Mouse (Mus musculus): ENCODE results near the gene Ntm.

Gene Ntm

DNA sequence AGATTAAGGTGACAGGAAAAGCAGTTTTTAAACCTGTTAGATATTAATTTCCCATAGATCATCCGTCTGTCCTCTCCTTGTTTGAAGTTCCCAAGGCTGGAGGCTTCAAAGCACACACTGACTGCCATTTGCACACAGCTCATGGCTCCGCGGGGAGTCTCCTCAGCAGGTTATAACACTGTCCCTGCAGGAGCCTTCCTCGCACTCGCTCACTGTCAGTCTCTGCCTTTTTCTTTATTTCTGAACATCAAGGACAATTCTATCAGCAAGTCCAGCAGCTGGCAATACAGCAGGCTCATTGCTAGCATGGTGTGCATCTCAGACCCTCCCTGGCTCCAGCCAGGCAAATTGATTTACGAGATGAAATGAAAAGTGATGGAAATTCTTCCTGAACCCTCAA is 485.7 kb downstream of the Ntm start:
- DNase-seq (ENCODE audit: low spot score): no peak

DNA sequence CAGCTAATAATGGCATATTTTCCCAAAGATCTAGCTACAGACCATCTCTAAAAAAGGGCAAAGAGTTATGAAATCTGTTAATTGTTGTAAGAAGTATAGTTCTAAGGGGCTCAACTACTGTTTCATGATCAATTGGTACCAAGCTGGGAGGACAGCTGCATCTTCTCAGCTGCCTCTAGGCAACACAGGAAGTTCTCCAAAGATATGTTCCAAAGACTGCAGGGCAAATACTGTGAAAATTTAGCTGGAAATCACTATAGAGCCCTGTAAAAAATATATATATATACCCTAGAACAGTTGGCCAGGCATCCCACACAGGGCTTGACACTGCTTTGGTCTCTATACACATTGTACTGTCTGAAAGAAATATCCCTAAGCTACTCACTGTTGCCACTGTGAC is 489.5 kb downstream of the Ntm start:
- no peak for DNase-seq (ENCODE audit: low spot score)

DNA sequence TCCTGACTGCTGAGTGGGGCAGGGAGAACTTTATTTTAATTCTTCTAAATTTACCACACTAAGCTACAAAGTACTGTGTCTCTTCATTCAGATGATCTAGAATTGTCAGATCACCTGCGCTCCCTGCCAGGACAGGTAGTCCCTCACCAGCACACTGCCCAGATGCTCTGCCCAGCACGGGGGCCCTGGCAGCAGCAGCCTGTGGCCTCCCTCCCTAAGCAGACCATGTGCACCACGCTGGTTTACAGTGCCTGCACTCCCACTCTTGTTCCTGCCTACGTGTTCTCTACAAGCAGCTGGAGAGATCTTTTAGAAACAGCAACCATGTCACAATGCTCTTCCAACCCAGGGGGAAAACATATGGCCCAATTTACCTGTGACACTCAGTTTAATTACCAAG is 490.7 kb downstream of the Ntm start:
- no peak for DNase-seq (ENCODE audit: low spot score)

DNA sequence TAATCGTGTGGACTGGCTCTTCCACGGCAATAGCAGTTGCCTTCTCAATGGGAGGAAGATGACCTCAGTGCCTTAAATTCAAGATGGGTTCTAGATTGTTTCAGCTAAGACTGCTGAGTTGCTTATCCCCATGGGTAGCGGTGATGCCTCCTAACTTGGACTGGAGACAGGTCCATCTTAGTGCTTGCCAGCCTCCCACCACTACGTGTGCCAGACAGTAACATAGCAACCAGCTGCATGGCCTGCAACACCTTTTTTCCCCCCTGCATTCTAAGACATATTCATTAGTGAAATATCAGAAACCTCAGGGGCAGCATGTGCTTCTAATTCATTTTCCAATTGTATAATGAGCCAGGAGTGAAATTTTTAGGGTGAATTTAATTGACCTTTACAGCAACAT is 498.2 kb downstream of the Ntm start:
- DNase-seq (ENCODE audit: low spot score): no peak

- DNase-seq (ENCODE audit: low spot score): no peak
Measured at GRCm38 (mm10) chr9:29462970-29463593, 499.9 kb downstream of the Ntm start.

- DNase-seq (ENCODE audit: low spot score): peak; percentile 22
Measured at GRCm38 (mm10) chr9:29457976-29458572, 504.9 kb downstream of the Ntm start.

GRCm38 (mm10) chr9:29456014-29456413 is 506.9 kb downstream of the Ntm start:
- no peak for DNase-seq (ENCODE audit: low spot score)

GRCm38 (mm10) chr9:29451232-29451631 is 511.7 kb downstream of the Ntm start:
- DNase-seq (ENCODE audit: low spot score): no peak

DNA sequence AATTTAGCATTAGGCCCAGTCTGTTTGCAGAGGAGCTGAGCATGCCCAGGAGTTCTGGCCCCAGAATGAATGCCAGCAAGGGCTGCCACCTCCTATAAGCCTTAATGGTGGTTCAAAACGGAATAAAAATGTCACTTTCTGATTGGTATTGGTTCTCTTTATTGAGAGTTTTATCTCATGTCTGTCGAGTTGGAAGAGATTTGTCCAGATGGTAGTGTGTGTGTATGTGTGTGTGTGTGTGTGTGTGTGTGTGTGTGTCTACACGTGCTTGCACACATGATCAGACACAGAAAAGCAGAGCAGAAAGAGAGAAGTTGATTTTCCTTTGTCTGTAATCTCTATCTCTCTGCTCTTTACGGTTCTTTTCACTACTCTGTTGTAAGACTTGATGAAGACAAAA is 518.9 kb downstream of the Ntm start:
- DNase-seq (ENCODE audit: low spot score): no peak

DNA sequence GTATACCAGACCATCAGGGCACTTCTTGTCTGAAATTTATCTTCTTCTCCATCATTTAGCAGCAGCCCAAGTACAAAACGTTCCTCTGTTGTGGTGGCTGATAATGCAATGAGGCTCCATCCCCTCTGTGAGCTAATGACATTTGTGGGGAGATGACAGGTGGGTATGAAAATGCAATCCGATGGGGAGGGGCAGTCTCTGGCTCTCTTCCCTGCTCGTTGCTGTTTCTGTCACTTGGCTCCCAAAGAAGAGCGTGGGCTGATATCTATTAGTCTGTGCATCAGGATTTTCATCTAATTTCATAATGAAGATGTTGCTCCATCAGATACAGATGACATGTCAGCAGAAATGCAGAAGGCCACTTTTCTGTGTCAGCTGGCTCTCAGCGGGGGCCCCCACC is 523.5 kb downstream of the Ntm start:
- no peak for DNase-seq (ENCODE audit: low spot score)

GRCm38 (mm10) chr9:29434611-29435010 is 528.3 kb downstream of the Ntm start:
- DNase-seq (ENCODE audit: low spot score): no peak

DNA sequence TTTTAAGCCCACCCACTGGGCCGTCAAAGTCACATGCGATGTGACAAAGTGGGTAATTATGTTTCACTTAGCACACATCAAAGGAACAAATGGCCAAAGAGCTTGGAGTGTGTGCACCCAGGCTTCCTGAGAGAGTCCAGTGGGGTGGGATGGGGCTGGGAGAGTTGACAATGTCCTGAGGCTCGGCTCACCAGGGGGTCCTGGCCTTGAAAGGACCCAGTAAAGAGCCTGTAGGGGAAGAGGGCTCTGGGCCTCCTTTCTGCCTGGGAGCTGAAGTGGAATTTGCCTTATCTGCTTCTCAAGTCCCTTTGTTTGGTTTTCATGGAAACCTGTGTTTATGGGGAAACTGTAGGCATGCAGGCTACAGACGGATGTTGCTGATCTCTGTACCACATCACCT is 529.0 kb downstream of the Ntm start:
- DNase-seq (ENCODE audit: low spot score): no peak

GRCm38 (mm10) chr9:29433156-29433555 is 529.8 kb downstream of the Ntm start:
- DNase-seq (ENCODE audit: low spot score): no peak

GRCm38 (mm10) chr9:29431590-29431989 is 531.4 kb downstream of the Ntm start:
- DNase-seq (ENCODE audit: low spot score): no peak

- DNase-seq (ENCODE audit: low spot score): no peak
Measured at GRCm38 (mm10) chr9:29430189-29430588, 532.8 kb downstream of the Ntm start.

- DNase-seq (ENCODE audit: low spot score): peak; percentile 40
Measured at GRCm38 (mm10) chr9:29428322-29428721, 534.6 kb downstream of the Ntm start.

DNA sequence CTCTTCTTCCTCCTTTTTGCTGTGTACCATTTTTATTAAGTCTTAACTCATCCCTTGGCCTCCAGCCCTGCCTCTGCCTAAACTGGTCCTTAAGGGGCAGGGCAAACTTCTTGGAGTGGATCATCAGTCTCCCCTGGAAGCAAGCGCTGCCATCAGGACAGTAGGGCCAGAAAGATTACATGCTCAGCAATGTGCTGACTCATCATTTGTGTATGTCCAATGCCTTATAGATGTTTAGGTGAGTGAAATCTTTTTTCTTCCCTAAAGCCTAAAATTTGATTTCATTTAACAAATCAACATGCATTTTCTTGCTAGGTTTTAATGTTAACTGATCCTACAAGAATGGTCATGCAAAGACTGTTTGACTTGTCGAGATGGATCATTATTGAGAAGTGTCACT is 536.7 kb downstream of the Ntm start:
- DNase-seq (ENCODE audit: low spot score): no peak

DNA sequence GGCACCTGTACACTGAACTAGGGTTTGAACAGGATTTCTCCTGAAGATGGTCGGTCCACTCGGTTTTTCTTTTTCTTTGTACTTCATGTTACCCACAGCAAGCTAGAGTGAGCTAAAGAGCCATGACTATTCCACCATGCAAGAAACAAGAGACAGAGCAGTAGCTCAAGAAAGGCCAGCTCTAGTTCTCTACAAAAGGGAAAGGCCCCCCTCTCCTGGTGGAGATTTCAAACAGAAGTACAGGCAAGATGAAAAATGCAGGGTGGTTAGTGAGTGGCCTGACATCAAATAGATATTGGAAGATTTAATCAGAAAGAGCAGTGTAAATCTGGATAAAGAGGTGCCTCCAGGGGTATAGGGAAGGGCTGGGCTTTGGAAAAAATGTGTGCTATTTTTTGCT is 547.4 kb downstream of the Ntm start:
- DNase-seq (ENCODE audit: low spot score): no peak

DNA sequence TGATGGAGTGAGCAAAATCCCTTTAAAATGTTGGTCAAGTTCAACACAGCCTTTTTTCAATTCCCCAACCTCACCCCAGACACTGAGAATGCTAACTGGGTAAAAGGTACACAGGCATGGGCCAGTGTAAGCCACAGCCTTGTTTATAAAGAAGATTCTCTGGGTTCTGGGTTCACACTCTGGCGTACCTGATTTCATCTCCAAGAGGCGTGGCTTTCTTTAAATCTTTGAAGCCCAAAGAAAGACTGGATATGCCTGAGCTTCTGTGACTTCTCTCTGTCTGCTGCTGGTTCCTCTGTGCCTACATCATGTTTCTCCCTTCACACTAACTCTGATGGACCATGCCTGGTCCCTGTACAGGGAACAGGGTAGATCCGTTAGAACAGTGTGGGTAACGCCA is 549.8 kb downstream of the Ntm start:
- DNase-seq (ENCODE audit: low spot score): no peak

- DNase-seq (ENCODE audit: low spot score): peak; percentile 40
Measured at GRCm38 (mm10) chr9:29412181-29412771, 550.7 kb downstream of the Ntm start.

DNA sequence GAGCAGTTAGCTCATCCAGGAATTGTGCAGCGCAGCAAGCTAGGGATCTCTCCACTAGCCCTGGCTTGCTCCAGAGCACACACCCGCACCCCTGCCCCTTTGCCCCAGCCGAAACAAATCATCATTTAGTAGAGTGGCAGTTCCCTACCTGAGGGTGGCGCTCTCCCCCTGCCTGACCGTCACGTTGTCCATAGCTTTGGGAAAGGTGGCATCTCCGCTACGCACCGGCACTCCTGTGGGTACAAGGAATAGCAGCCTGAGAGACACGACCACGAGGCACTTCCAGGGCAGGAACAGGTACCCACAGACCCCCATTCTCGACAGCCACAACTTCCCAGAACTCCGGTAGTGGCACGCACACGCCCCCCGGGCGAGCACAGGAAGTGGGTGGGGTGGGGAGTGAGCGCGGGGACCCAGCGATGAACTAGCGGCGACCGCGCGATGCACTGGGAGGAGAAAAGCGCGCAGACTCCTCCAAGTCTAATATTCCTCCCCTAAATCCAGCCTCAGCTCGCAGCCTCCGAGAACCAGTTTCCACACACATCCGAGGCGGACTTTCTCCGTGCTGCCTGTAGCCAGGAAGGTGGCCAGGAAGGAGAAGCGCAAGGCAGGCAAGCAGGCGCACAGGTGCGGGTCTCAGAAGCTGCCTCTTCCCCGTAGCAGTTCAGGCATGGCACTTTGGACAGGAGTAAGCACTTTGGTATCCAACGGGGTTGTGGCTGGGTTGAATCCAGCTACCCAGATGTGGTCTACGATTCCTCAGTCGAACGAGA is 551.3 kb downstream of the Ntm start:
- peak; percentile 38 for DNase-seq (ENCODE audit: low spot score)

DNA sequence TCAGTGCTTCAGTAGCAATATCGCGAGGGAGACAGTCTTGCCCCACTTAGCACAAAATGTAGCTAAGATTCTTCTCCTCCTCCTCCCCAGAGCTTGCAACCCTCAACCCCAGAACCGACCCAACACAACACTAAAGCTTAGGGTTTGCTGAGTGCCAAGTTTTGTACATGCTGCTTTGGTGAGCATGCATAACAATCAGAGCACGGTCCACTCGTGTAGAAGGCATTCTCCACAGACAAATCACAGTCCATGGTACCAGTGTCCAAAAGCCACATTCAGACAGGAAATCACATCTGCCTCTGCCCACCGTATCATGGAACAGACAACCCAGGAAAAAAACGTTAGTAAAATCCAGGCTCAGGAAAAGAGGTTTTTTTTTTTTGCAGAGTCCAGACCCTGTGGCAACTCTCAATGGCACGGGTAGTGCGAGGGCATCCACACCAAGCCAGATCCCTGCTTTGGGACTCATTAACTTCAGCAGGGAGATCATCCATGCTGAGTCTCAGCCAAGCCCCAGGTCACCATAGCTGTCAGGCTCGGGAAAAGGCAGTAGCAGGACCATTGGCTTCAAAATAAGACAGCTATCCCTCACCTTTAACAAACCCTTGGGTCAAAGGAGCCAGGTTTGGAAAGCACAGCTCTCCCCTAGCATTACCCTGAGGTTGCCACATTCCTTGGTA is 552.1 kb downstream of the Ntm start:
- DNase-seq (ENCODE audit: low spot score): no peak

GRCm38 (mm10) chr9:29410284-29410683 is 552.7 kb downstream of the Ntm start:
- no peak for DNase-seq (ENCODE audit: low spot score)
